Mouse (Mus musculus) liver, embryonic 13.5 days (tissue): ENCODE results near the gene Abi3. TPM values are rescaled to one million over a fixed set of nuclear protein-coding genes. Genes with fewer than 3 reads are reported as not detected.

Experiments
- ATAC-seq: fragments of 200-750 bp; cut with Nextera tagmentation; 2 replicates; pipeline ENCODE4 v1.8.0; 2017; ENCODE audit warnings: low read depth, mild to moderate bottlenecking, moderate number of reproducible peaks, moderate library complexity
- DNase-seq: peaks from one replicate; pipeline ENCODE4 v3.0.0; 2022
- H3K27ac ChIP-seq: fragments of 300-500 bp; sonication (generic); 2 replicates; pipeline ENCODE4 v1.5.1; 2015; ENCODE audit warnings: moderate library complexity, mild to moderate bottlenecking, inconsistent platforms
- H3K27me3 ChIP-seq: fragments of 300-500 bp; sonication (generic); 2 replicates; pipeline ENCODE4 v1.6.1; 2015; ENCODE audit warnings: mild to moderate bottlenecking, inconsistent platforms
- H3K36me3 ChIP-seq: fragments of 300-500 bp; sonication (generic); 2 replicates; pipeline ENCODE4 v1.6.1; 2015; ENCODE audit warnings: mild to moderate bottlenecking, inconsistent platforms
- H3K4me1 ChIP-seq: fragments of 300-500 bp; sonication (generic); replicated peaks from 2 replicates; pipeline ENCODE4 v1.6.1; 2015; ENCODE audit warnings: inconsistent platforms
- H3K4me2 ChIP-seq: fragments of 300-500 bp; sonication (generic); 2 replicates; pipeline ENCODE4 v1.6.1; 2015; ENCODE audit warnings: inconsistent platforms, mild to moderate bottlenecking, moderate library complexity
- H3K4me3 ChIP-seq: fragments of 300-500 bp; sonication (generic); replicated peaks from 2 replicates; pipeline ENCODE4 v1.5.1; 2015; ENCODE audit warnings: mild to moderate bottlenecking, inconsistent platforms
- H3K9ac ChIP-seq: fragments of 300-500 bp; sonication (generic); 2 replicates; pipeline ENCODE4 v1.6.1; 2015; ENCODE audit warnings: mild to moderate bottlenecking, inconsistent platforms
- H3K9me3 ChIP-seq: fragments of 300-500 bp; sonication (generic); replicated peaks from 2 replicates; pipeline ENCODE4 v1.6.1; 2016; ENCODE audit warnings: inconsistent platforms
- WGBS: fragments of 180-500 bp; shearing (Covaris S2); methylation state at CpG from one replicate; pipeline ENCODE4 v1.1.7; 2015; ENCODE audit not compliant: insufficient replicate concordance; 5-methylcytosine and 5-hydroxymethylcytosine counted together
- polyA plus RNA-seq: library from polyadenylated mRNA; unstranded; fragments of >200 nt; fragmentation: Nextera tagmentation; extraction: Ambion mirVana; gene quantifications from 2 replicates; pipeline ENCODE4 v1.2.1, GENCODE M21; 2015

Abi3 gene
- polyA plus RNA-seq, 1 experiment from 2014 or later, result 5.8 TPM

DNA sequence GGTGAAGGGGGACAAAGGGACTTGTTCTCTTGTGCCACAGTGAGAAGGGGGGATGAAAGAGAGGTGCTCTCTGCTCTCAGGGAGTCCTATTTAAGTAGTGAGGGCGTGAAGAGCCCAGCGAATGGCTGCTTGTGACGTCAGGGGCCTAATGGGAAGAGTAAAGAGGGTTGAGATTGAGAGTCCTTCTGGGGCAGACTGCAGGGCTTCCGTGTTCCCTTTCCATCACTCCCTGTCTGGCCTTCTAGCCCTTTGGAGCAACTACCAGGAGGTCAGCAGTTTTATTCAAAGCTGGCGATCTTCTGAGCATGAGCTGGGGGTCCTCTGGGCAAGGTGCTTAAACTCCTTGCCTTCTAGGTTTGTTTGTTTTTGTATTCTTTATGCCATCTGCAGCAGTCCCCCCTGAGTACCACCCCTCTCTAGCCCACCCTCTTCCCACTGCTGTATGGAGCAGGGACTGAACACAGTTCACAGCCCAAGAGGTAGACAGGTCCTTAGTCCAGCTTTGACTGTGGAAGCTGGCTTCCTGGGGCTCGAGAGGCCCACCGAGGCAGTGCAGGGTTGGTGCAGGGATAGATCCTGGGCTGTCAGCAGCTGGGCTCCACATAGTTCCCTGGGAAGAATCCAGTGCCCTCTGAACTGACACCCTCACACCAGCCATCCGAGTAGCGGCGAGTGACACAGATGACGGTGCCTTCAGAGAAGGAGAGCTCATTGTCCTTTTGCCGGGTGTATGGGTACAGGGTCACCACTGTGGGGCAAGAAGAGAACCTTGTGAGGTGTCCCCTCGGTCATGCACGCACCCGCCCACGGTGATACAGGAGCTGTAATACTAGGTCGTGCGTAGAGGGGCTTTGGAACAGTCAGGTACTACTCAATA is 9.9 kb downstream of the Abi3 start:
- WGBS, result 68% methylated on average over 18 of the region's 18 CpGs
- Histone ChIP-seq H3K4me2 (no peak overlapping the region), H3K9me3 (no peaks in the 10 kb centered on the region), H3K4me3 (no peak overlapping the region), H3K9ac (no peak overlapping the region), H3K36me3 (peaks cover 23% of the 10 kb centered on the region), H3K4me1 (peaks cover 85% of the 10 kb centered on the region), H3K27me3 (peaks cover 79% of the 10 kb centered on the region), H3K27ac (no peak overlapping the region)
- DNase-seq (no peak), ATAC-seq (no peak)

DNA sequence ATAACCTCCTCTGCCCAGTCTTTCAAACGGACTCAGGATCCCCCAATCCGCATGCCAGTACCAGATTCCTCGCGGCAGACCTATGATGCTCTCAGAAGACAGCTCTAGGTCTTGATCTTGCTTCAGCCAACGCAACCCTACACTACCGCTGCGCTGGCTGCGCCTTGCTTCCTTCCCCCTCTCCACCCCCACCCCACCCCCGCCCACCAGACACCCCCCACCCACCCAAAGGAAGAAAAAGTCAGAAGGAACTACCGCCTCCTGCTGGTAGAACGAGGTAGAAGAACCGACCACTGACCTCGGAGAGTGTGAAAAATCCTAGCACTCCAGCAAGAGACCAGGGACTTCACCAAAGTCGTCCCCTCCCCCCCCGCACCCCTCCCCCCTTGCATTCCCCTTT is 10.6 kb downstream of the Abi3 start:
- Histone ChIP-seq H3K36me3 (peaks cover 23% of the 10 kb centered on the region), H3K4me1 (peaks cover 85% of the 10 kb centered on the region), H3K27ac (no peak overlapping the region), H3K4me2 (peak overlapping the region; percentile 63), H3K9ac (peak overlapping the region; percentile 45; the same call in 1 of the 2 replicates), H3K4me3 (peak overlapping the region; percentile 46), H3K27me3 (peaks cover 77% of the 10 kb centered on the region), H3K9me3 (no peaks in the 10 kb centered on the region)
- 6% methylated on average over 15 of the region's 15 CpGs for WGBS
- ATAC-seq (no peak), DNase-seq (no peak)

DNA sequence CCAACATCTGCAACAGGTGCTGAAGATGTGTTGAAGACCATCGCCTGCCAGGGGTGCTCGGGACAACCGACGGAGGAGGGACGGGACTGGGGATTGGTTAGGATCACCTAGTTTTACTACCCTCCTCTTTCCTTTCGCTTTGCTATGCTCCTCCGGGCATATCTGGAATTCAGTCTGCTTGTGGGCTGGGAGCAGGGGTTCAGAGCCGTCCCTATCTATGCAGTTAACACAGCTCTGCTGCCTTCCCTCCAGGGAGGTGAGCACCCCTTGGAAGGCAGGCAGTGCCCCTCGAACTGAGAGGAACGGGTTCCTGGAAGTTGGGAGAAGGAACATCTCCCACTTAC is 11.0 kb downstream of the Abi3 start:
- peak overlapping the region; percentile 63 for H3K4me2 ChIP-seq
- H3K4me1 ChIP-seq, result peaks cover 86% of the 10 kb centered on the region
- no peak for ATAC-seq
- peak overlapping the region; percentile 46 for H3K4me3 ChIP-seq
- peaks cover 23% of the 10 kb centered on the region for H3K36me3 ChIP-seq
- peak overlapping the region; percentile 45 for H3K9ac ChIP-seq
- H3K9me3 ChIP-seq, result no peaks in the 10 kb centered on the region
- H3K27ac ChIP-seq, result no peak overlapping the region
- DNase-seq, result no peak
- H3K27me3 ChIP-seq, result peaks cover 77% of the 10 kb centered on the region
- WGBS, result 7% methylated on average over 10 of the region's 10 CpGs

DNA sequence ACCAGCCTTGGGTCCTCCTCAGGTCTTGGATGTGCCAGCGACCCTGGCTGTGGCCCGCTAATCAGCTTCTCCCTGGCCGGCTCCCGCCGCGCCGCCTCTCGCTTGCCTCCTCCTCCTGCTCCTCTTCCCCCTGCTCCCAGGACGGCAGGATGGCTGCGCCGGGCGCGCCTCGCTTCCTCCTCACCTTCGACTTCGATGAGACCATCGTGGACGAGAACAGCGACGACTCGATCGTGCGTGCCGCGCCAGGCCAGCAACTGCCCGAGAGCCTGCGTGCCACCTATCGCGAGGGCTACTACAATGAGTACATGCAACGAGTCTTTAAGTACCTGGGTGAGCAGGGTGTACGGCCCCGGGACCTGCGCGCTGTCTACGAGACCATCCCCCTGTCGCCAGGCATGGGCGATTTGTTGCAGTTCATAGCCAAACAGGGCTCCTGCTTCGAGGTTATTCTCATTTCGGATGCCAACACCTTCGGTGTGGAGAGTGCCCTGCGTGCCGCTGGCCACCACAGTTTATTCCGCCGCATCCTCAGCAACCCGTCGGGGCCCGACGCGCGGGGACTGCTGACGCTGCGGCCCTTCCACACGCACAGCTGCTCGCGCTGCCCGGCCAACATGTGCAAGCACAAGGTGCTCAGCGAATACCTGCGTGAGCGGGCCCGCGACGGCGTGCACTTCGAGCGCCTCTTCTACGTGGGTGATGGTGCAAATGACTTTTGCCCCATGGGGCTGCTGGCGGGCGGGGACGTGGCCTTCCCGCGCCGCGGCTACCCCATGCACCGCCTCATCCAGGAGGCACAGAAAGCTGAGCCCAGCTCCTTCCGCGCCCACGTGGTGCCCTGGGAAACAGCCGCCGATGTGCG is 11.6 kb downstream of the Abi3 start:
- H3K9ac ChIP-seq, result peak overlapping the region; percentile 45
- ATAC-seq (no peak), DNase-seq (no peak)
- H3K27ac ChIP-seq, result no peak overlapping the region
- H3K4me3 ChIP-seq, result peak overlapping the region; percentile 46
- H3K36me3 ChIP-seq, result peaks cover 23% of the 10 kb centered on the region
- WGBS, result 4% methylated on average over 80 of the region's 80 CpGs
- peaks cover 77% of the 10 kb centered on the region for H3K27me3 ChIP-seq
- H3K9me3 ChIP-seq, result no peaks in the 10 kb centered on the region
- H3K4me2 ChIP-seq, result peak overlapping the region; percentile 63
- peaks cover 84% of the 10 kb centered on the region for H3K4me1 ChIP-seq

DNA sequence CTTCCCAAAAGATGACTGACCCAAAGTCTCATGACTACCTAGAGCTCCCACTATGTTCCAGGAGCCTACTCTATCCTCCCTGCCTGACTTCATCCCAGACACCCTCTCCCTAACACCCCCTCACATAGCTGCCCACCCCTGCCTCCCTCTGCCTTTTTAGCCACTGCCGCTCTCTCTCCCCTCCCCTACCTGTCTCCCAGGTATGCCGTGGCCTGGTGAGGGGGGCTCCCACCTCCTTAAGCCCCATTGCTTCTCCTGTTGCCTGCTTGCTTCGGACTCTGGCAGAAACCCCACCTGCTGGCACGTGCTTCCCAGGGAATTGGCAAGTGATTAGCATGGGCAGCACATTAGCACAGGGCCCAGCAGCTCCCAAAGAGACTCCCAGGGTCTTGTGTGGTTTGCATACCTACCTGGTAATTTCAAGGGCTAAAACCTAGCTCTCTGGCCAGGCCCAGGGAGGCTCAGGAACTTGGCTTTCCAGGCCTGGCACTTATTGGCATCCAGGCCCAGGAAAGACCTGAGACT is 12.7 kb downstream of the Abi3 start:
- H3K4me2 ChIP-seq, result no peak overlapping the region
- no peak overlapping the region for H3K9ac ChIP-seq
- 56% methylated on average over 4 of the region's 4 CpGs for WGBS
- H3K27me3 ChIP-seq, result peaks cover 85% of the 10 kb centered on the region
- ATAC-seq, result no peak
- no peak overlapping the region for H3K27ac ChIP-seq
- H3K36me3 ChIP-seq, result peaks cover 23% of the 10 kb centered on the region
- peaks cover 84% of the 10 kb centered on the region for H3K4me1 ChIP-seq
- H3K4me3 ChIP-seq, result 0 out of 2 replicates have a peak overlapping the region, but pooled peaks have one; percentile 46
- H3K9me3 ChIP-seq, result no peaks in the 10 kb centered on the region
- no peak for DNase-seq

DNA sequence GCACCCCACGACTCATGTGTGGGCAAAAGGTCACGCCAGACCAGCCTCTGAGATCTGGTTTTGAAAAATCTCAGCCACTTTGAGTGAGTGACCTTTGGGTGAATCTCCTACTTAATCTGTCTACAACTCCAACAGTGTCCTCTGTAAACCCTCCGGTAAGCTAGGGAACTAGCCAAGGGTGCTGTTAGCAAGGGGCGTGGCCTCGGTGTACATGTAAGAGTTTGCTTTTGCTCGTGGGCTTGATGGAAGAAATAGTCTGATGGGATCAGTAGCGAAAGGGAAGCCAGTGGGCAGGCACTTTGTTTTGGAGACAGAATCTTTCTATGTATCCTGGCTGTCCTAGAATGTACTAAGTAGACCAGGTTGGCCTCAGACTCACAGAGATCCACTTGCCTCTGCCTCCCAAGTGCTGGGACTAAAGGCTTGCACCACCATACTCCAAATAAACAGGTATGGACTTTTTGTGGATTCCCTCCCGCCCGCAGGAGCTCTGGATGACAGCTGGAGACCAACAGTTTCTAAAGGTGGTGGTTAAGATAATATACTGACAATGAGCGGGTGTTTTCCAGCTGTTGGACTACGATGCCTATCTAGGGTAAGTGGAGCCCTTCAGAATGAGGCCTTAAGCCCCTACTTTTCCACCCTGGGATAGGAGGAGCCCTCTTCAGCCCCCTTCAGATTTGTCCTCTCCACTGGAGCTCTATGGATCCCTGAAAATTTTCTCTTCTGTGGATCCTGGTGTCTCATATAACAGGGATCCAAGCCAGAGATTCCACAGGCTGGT is 13.9 kb downstream of the Abi3 start:
- H3K36me3 ChIP-seq, result peaks cover 23% of the 10 kb centered on the region
- peaks cover 74% of the 10 kb centered on the region for H3K27me3 ChIP-seq
- peak overlapping the region; percentile 98 for H3K4me2 ChIP-seq
- ATAC-seq (no peak), DNase-seq (no peak)
- H3K4me1 ChIP-seq, result peaks cover 80% of the 10 kb centered on the region
- peak overlapping the region; percentile 86 for H3K9ac ChIP-seq
- WGBS, result 41% methylated on average over 11 of the region's 11 CpGs
- H3K4me3 ChIP-seq, result 0 out of 2 replicates have a peak overlapping the region, but pooled peaks have one; percentile 22
- H3K27ac ChIP-seq, result peak overlapping the region; percentile 24; the same call in 1 of the 2 replicates
- H3K9me3 ChIP-seq, result no peaks in the 10 kb centered on the region

DNA sequence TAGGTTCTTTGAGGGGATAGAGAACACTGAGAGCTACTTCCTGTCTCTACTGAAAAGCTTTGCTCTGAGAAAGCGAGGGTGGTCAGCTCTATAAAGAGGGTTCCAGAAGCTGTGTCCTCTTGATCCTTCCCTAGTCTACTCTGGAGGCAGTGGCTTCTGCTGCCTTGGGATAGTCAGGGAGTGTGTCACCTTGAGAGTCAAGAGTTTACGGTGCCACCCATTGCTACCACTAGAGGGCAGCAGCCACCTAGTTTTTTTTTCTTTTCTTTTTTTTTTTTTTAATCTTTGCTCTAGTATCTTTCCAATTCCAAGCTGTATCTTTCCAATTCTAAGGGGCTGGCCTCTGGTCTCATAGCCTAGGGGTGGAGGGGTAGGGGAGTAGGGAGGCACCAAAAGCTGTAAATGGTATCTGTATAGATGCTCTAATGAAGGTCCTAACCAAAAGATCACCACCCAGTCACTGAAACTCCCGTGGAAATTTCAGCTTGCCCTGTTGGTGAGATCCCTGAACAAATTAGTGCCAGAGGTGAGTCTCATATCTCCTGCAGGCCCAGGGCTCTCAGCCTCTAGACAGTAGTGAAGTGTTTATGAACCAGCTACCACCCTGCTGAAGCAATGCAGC is 14.7 kb downstream of the Abi3 start:
- ATAC-seq (no peak), DNase-seq (peak; percentile 54)
- peak overlapping the region; percentile 78 for H3K27ac ChIP-seq
- peak overlapping the region; percentile 98 for H3K4me2 ChIP-seq
- peaks cover 83% of the 10 kb centered on the region for H3K4me1 ChIP-seq
- H3K9me3 ChIP-seq, result no peaks in the 10 kb centered on the region
- H3K9ac ChIP-seq, result peak overlapping the region; percentile 86
- peaks cover 23% of the 10 kb centered on the region for H3K36me3 ChIP-seq
- peaks cover 69% of the 10 kb centered on the region for H3K27me3 ChIP-seq
- WGBS, result 12% methylated on average over 3 of the region's 3 CpGs
- H3K4me3 ChIP-seq, result peak overlapping the region; percentile 72

DNA sequence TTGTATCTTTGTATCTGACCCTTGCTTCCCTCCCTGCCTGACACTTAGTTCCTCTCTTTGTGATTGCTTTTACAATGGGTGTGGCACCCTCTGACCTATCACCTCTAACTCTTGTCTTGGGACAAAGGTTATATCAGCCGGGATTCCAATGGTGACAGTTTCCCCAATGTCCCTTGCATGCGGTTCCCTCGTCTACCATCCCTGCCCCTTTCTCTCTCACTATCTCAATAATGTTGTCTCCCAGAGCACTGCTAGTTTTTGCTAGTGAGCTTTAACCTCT is 15.2 kb downstream of the Abi3 start:
- WGBS, result 12% methylated on average over 3 of the region's 3 CpGs
- ATAC-seq (no peak), DNase-seq (no peak)
- Histone ChIP-seq H3K4me2 (peak overlapping the region; percentile 98), H3K27me3 (peaks cover 64% of the 10 kb centered on the region), H3K9ac (peak overlapping the region; percentile 86), H3K36me3 (peaks cover 23% of the 10 kb centered on the region), H3K9me3 (no peaks in the 10 kb centered on the region), H3K4me1 (peaks cover 86% of the 10 kb centered on the region), H3K27ac (peak overlapping the region; percentile 78), H3K4me3 (peak overlapping the region; percentile 72)

DNA sequence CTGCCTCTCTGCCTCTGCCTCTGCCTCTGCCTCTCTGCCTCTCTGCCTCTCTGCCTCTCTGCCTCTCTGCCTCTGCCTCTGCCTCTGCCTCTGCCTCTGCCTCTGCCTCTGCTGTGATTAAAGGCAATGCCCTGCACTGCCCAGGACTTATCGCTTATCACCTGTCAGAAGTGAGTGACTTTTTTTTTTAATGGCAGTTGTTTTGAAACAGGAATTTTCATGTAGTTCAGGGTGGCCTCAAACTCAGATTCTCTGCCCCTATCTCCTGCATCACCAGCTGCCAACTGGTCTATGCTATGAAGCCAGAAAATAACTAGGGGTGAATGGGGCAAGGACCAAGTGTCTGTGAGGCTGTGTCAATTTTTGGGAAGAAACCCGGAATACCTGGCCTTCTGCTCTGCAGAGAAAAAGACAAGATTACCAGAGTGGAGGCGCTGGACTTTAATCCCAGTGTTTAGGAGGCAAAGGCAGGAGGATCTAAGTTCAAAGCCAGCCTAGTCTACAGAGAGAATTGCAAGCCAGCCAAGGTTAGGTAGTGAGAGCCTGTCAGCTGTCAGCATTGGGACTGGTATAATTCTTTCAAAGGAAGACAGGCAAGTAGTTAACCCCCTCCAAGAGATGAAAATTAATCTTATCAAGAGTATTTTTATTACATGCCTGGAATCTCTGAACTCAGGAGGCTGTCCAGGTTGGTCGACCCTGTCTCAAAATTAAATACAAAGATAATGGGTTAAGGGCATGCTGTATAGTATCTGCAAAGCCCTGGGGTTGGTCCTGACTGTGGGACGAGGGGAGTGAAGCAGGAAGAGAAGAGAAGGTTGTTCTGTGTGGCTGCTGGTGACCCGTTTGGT is 15.7 kb downstream of the Abi3 start:
- H3K27me3 ChIP-seq, result peaks cover 59% of the 10 kb centered on the region

DNA sequence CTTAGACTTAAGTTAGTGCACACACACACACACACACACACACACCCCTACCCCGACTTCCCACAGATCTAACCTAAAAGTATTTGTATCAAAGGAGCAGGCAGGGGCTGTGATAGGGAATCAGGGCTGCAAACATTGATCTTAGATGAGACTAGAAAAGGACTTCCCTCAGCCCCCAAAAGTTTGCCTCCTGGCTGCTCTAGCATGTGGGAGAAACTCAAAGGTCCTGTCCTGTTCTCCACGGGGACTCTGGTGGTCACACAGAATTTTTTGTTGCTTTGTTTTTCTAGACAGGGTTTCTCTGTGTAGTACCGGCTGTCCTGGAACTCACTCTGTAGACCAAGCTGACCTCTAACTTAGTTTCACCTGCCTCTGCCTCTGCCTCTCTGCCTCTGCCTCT is 16.7 kb downstream of the Abi3 start:
- H3K27me3 ChIP-seq, result peaks cover 50% of the 10 kb centered on the region
- H3K4me2 ChIP-seq, result peak overlapping the region; percentile 98
- peaks cover 12% of the 10 kb centered on the region for H3K36me3 ChIP-seq
- 56% methylated on average over 3 of the region's 3 CpGs for WGBS
- peak overlapping the region; percentile 86 for H3K9ac ChIP-seq
- H3K4me1 ChIP-seq, result peaks cover 83% of the 10 kb centered on the region
- H3K27ac ChIP-seq, result peak overlapping the region; percentile 78
- DNase-seq (no peak), ATAC-seq (no peak)
- no peaks in the 10 kb centered on the region for H3K9me3 ChIP-seq
- H3K4me3 ChIP-seq, result peak overlapping the region; percentile 72

More for the DNA sequence above, 15.7 kb downstream of the Abi3 start:
- no peaks in the 10 kb centered on the region for H3K9me3 ChIP-seq
- peak overlapping the region; percentile 78 for H3K27ac ChIP-seq
- H3K4me3 ChIP-seq, result peak overlapping the region; percentile 72
- ATAC-seq (0 out of 2 replicates have a peak, but pooled peaks have one; percentile 6), DNase-seq (no peak)
- peak overlapping the region; percentile 86 for H3K9ac ChIP-seq
- H3K4me1 ChIP-seq, result peaks cover 88% of the 10 kb centered on the region
- H3K36me3 ChIP-seq, result peaks cover 22% of the 10 kb centered on the region
- peak overlapping the region; percentile 98 for H3K4me2 ChIP-seq
- WGBS, result 38% methylated on average over 6 of the region's 6 CpGs
